Mouse (Mus musculus) brain, embryonic 14.5 days (tissue): ENCODE measurements around the gene Pcbd1.

Source experiments
- CTCF ChIP-seq: fragments of 200-500 bp; IDR thresholded peaks from 2 replicates; pipeline ENCODE4 v1.5.1; 2012; ENCODE audit warnings: inconsistent platforms, mild to moderate bottlenecking, moderate library complexity, borderline replicate concordance; ENCODE audit not compliant: insufficient read depth, insufficient read length; ENCODE audit errors: extremely low read depth
- POLR2A ChIP-seq: fragments of 200-500 bp; IDR thresholded peaks from 2 replicates; pipeline ENCODE4 v1.6.1; 2012; ENCODE audit warnings: mild to moderate bottlenecking, inconsistent platforms, borderline replicate concordance; ENCODE audit not compliant: poor library complexity, insufficient read depth, insufficient read length, severe bottlenecking; ENCODE audit errors: extremely low read depth

- TF ChIP-seq CTCF, result no peak
- TF ChIP-seq POLR2A, result no peak
These were observed 44.0 kb upstream of the Pcbd1 start for GRCm38 (mm10) chr10:61045081-61045480.
